23 mouse cellular contexts compared by ENCODE assay signal in genomic region chr12:14859809-14860570, GRCm38 (mm10).
DNase-seq lines count a peak whose midpoint lies in the region; ATAC-seq and TF ChIP-seq lines count a peak whose summit lies in the region.
"Had no signal": no experiment of that assay in that cellular context is flagged by ENCODE, and none has a peak within 500 bp of the region (broad histone marks: within the 10 kb centered on the region; RNA-seq: fewer than 3 reads in every experiment).

No protein-coding gene starts in this region.

- no peaks in the 10 kb centered on the region for H3K27me3 ChIP-seq in forebrain, embryonic 13.5 days
- no peaks in the 10 kb centered on the region for H3K27me3 ChIP-seq in forebrain, embryonic 10.5 days (ENCODE audit: poor library complexity, severe bottlenecking)
- H3K27me3 ChIP-seq in midbrain, postnatal 0 days (ENCODE audit: insufficient read depth, low read length): no peaks in the 10 kb centered on the region
- no peaks in the 10 kb centered on the region for H3K27me3 ChIP-seq in midbrain, embryonic 15.5 days (replicated peaks)
- no peaks in the 10 kb centered on the region for H3K27me3 ChIP-seq in heart, embryonic 11.5 days (ENCODE audit: control insufficient read depth, insufficient read depth, low read length)
- H3K27me3 ChIP-seq: embryonic facial prominence, embryonic 13.5 days; hindbrain, embryonic 12.5 days; Patski had no signal

- TF ChIP-seq CTCF in midbrain, postnatal 0 days (IDR thresholded peaks at IDR 0.05): no peak

- H3K4me1 ChIP-seq in forebrain, embryonic 13.5 days: no peaks in the 10 kb centered on the region
- no peaks in the 10 kb centered on the region for H3K4me1 ChIP-seq in forebrain, embryonic 10.5 days
- no peaks in the 10 kb centered on the region for H3K4me1 ChIP-seq in midbrain, postnatal 0 days (ENCODE audit: insufficient read depth, low read length)
- no peaks in the 10 kb centered on the region for H3K4me1 ChIP-seq in midbrain, embryonic 15.5 days
- no peaks in the 10 kb centered on the region for H3K4me1 ChIP-seq in heart, embryonic 11.5 days (ENCODE audit: control insufficient read depth, insufficient read depth, low read length)
- H3K4me1 ChIP-seq: embryonic facial prominence, embryonic 13.5 days; hindbrain, embryonic 12.5 days had no signal

- no peaks in the 10 kb centered on the region for H3K36me3 ChIP-seq in forebrain, embryonic 13.5 days (ENCODE audit: poor library complexity, severe bottlenecking)
- no peaks in the 10 kb centered on the region for H3K36me3 ChIP-seq in forebrain, embryonic 10.5 days (replicated peaks)
- no peaks in the 10 kb centered on the region for H3K36me3 ChIP-seq in midbrain, postnatal 0 days (ENCODE audit: insufficient read depth, low read length)
- no peaks in the 10 kb centered on the region for H3K36me3 ChIP-seq in midbrain, embryonic 15.5 days (replicated peaks)
- no peaks in the 10 kb centered on the region for H3K36me3 ChIP-seq in heart, embryonic 11.5 days (ENCODE audit: control insufficient read depth, insufficient read depth, low read length)
- H3K36me3 ChIP-seq: embryonic facial prominence, embryonic 13.5 days; hindbrain, embryonic 12.5 days had no signal

- no peak for DNase-seq in forebrain, embryonic 10.5 days (ENCODE audit: extremely low spot score, low spot score)
- peak; percentile 8 for DNase-seq in midbrain, postnatal 0 days (ENCODE audit: low spot score)
- DNase-seq in retina, embryonic 14.5 days (ENCODE audit: low spot score): peak; percentile 71
- DNase-seq in gastrocnemius, postnatal 10 days: no peak
- DNase-seq: adrenal gland, postnatal 14 days; cerebellum, adult 11 months; cerebellum, adult 8-10 months; cerebellum, postnatal 25 days; gastrocnemius, adult 2 months; gastrocnemius, postnatal 36 days; heart, adult 11 months; heart, postnatal 10 days; heart, postnatal 4 days had no signal

- no peak overlapping the region for H3K4me2 ChIP-seq in forebrain, embryonic 13.5 days
- no peak overlapping the region for H3K4me2 ChIP-seq in midbrain, postnatal 0 days (ENCODE audit: low read depth, low read length, poor library complexity, severe bottlenecking)
- H3K4me2 ChIP-seq in midbrain, embryonic 15.5 days: no peak overlapping the region
- H3K4me2 ChIP-seq in heart, embryonic 11.5 days: no peak overlapping the region
- H3K4me2 ChIP-seq: embryonic facial prominence, embryonic 13.5 days; hindbrain, embryonic 12.5 days had no signal

- H3K4me3 ChIP-seq in forebrain, embryonic 13.5 days: no peak overlapping the region
- no peak overlapping the region for H3K4me3 ChIP-seq in forebrain, embryonic 10.5 days
- no peak overlapping the region for H3K4me3 ChIP-seq in midbrain, postnatal 0 days (ENCODE audit: low read depth, low read length)
- H3K4me3 ChIP-seq in midbrain, embryonic 15.5 days: no peak overlapping the region
- no peak overlapping the region for H3K4me3 ChIP-seq in heart, embryonic 11.5 days (ENCODE audit: low read depth, low read length)
- H3K4me3 ChIP-seq: embryonic facial prominence, embryonic 13.5 days; gastrocnemius, adult 2 months; hindbrain, embryonic 12.5 days had no signal

- no peaks in the 10 kb centered on the region for H3K9me3 ChIP-seq in forebrain, embryonic 13.5 days (replicated peaks)
- no peaks in the 10 kb centered on the region for H3K9me3 ChIP-seq in forebrain, embryonic 10.5 days
- H3K9me3 ChIP-seq in midbrain, postnatal 0 days (ENCODE audit: low read length): no peaks in the 10 kb centered on the region
- H3K9me3 ChIP-seq in midbrain, embryonic 15.5 days: no peaks in the 10 kb centered on the region
- H3K9me3 ChIP-seq in heart, embryonic 11.5 days (replicated peaks; ENCODE audit: control insufficient read depth, low read length): no peaks in the 10 kb centered on the region
- H3K9me3 ChIP-seq: embryonic facial prominence, embryonic 13.5 days; hindbrain, embryonic 12.5 days had no signal

- peak; percentile 81; the same call in 1 of the 2 replicates for ATAC-seq in forebrain, embryonic 13.5 days
- no peak for ATAC-seq in midbrain, postnatal 0 days (ENCODE audit: low FRiP score)
- ATAC-seq in midbrain, embryonic 15.5 days (replicated peaks): no peak
- no peak for ATAC-seq in heart, embryonic 11.5 days (replicated peaks; ENCODE audit: insufficient number of reproducible peaks, low FRiP score, low TSS enrichment)
- ATAC-seq: activated CD4-positive, CD25-positive, alpha-beta regulatory T cell, adult 4 months; hindbrain, embryonic 16.5 days; inflammation-experienced regulatory T-cells, adult 6 months; intestine, postnatal 0 days; Patski had no signal

- 48% methylated on average over 1 of the region's 1 CpGs for WGBS in forebrain, embryonic 13.5 days
- 68% methylated on average over 1 of the region's 1 CpGs for WGBS in forebrain, embryonic 10.5 days
- 46% methylated on average over 1 of the region's 1 CpGs for WGBS in midbrain, postnatal 0 days
- WGBS in midbrain, embryonic 15.5 days: 33% methylated on average over 1 of the region's 1 CpGs
- 69% methylated on average over 1 of the region's 1 CpGs for WGBS in heart, embryonic 11.5 days (ENCODE audit: insufficient replicate concordance)

- no peak overlapping the region for H3K9ac ChIP-seq in forebrain, embryonic 13.5 days
- H3K9ac ChIP-seq in midbrain, postnatal 0 days (replicated peaks; ENCODE audit: low read length, poor library complexity, severe bottlenecking): no peak overlapping the region
- H3K9ac ChIP-seq in midbrain, embryonic 15.5 days: no peak overlapping the region
- no peak overlapping the region for H3K9ac ChIP-seq in heart, embryonic 11.5 days (ENCODE audit: low read depth, low read length)
- H3K9ac ChIP-seq: embryonic facial prominence, embryonic 13.5 days; hindbrain, embryonic 12.5 days had no signal

- no peak overlapping the region for H3K27ac ChIP-seq in forebrain, embryonic 13.5 days
- H3K27ac ChIP-seq in forebrain, embryonic 10.5 days: no peak overlapping the region
- no peak overlapping the region for H3K27ac ChIP-seq in midbrain, postnatal 0 days (ENCODE audit: low read depth, low read length)
- no peak overlapping the region for H3K27ac ChIP-seq in midbrain, embryonic 15.5 days
- no peak overlapping the region for H3K27ac ChIP-seq in heart, embryonic 11.5 days (ENCODE audit: low read depth, low read length)
- H3K27ac ChIP-seq: embryonic facial prominence, embryonic 13.5 days; gastrocnemius, adult 2 months; hindbrain, embryonic 12.5 days had no signal

Comparison
In these comparisons a context has a peak if more than half of its experiments do, and no peak if none do; other contexts are left out.
1. DNase-seq: peak in midbrain, postnatal 0 days (single experiment) and retina, embryonic 14.5 days (single experiment); none in forebrain, embryonic 10.5 days (single experiment) and gastrocnemius, postnatal 10 days (single experiment).